Mouse (Mus musculus) liver, postnatal 0 days (tissue): ENCODE data around the gene Akap10. TPM values are rescaled to one million over a fixed set of nuclear protein-coding genes. Genes with fewer than 3 reads are reported as not detected.

Experiments used
- ATAC-seq: fragments of 200-750 bp; cut with Nextera tagmentation; 2 replicates; pipeline ENCODE4 v1.8.0; 2017; ENCODE audit warnings: mild to moderate bottlenecking, moderate library complexity
- DNase-seq: peaks from one replicate; pipeline ENCODE4 v3.0.0-alpha.2; 2016
- H3K27ac ChIP-seq: fragments of 300-500 bp; sonication (generic); 2 replicates; pipeline ENCODE4 v1.5.1; 2014; ENCODE audit warnings: antibody characterized with exemption, moderate library complexity, mild to moderate bottlenecking, low read depth
- H3K27me3 ChIP-seq: fragments of 300-500 bp; sonication (generic); 2 replicates; pipeline ENCODE4 v1.6.1; 2014; ENCODE audit warnings: low read length, control low read depth, mixed read lengths; ENCODE audit not compliant: insufficient read depth
- H3K36me3 ChIP-seq: fragments of 300-500 bp; sonication (generic); replicated peaks from 2 replicates; pipeline ENCODE4 v1.6.1; 2014; ENCODE audit warnings: mild to moderate bottlenecking, control low read depth, low read length, moderate library complexity, mixed read lengths; ENCODE audit not compliant: insufficient read depth
- H3K4me1 ChIP-seq: fragments of 300-500 bp; sonication (generic); 2 replicates; pipeline ENCODE4 v1.6.1; 2014; ENCODE audit warnings: antibody characterized with exemption, mild to moderate bottlenecking, control low read depth; ENCODE audit not compliant: insufficient read depth
- H3K4me2 ChIP-seq: fragments of 300-500 bp; sonication (generic); 2 replicates; pipeline ENCODE4 v1.6.1; 2014; ENCODE audit warnings: low read depth, mild to moderate bottlenecking, low read length, moderate library complexity, mixed read lengths
- H3K4me3 ChIP-seq: fragments of 300-500 bp; sonication (generic); 2 replicates; pipeline ENCODE4 v1.5.1; 2014; ENCODE audit warnings: low read depth, low read length
- H3K9ac ChIP-seq: fragments of 300-500 bp; sonication (generic); replicated peaks from 2 replicates; pipeline ENCODE4 v1.6.1; 2014; ENCODE audit warnings: mild to moderate bottlenecking, moderate library complexity
- H3K9me3 ChIP-seq: fragments of 300-500 bp; sonication (generic); 2 replicates; pipeline ENCODE4 v1.6.1; 2016; ENCODE audit warnings: mild to moderate bottlenecking, control low read depth, low read length, mixed read lengths
- CTCF ChIP-seq: sonication (generic); IDR thresholded peaks from 2 replicates; pipeline ENCODE4 v1.5.1; 2016; ENCODE audit warnings: antibody characterized with exemption, low read depth
- EP300 ChIP-seq: IDR thresholded peaks from 2 replicates; pipeline ENCODE4 v1.6.1; 2016; ENCODE audit warnings: antibody characterized with exemption, low read depth, mild to moderate bottlenecking
- WGBS: fragments of 180-500 bp; shearing (Covaris S2); extraction: QIAGEN DNeasy Blood & Tissue Kit; methylation state at CpG from one replicate; pipeline ENCODE4 v1.1.7; 2014; ENCODE audit not compliant: insufficient replicate concordance; 5-methylcytosine and 5-hydroxymethylcytosine counted together
- polyA plus RNA-seq: library from polyadenylated mRNA; unstranded; fragments of >200 nt; fragmentation: Nextera tagmentation; extraction: Ambion mirVana; gene quantifications from 2 replicates; pipeline ENCODE4 v1.2.1, GENCODE M21; 2015

Gene Akap10
- polyA plus RNA-seq, 1 experiment from 2014 or later: 4.9 TPM

DNA sequence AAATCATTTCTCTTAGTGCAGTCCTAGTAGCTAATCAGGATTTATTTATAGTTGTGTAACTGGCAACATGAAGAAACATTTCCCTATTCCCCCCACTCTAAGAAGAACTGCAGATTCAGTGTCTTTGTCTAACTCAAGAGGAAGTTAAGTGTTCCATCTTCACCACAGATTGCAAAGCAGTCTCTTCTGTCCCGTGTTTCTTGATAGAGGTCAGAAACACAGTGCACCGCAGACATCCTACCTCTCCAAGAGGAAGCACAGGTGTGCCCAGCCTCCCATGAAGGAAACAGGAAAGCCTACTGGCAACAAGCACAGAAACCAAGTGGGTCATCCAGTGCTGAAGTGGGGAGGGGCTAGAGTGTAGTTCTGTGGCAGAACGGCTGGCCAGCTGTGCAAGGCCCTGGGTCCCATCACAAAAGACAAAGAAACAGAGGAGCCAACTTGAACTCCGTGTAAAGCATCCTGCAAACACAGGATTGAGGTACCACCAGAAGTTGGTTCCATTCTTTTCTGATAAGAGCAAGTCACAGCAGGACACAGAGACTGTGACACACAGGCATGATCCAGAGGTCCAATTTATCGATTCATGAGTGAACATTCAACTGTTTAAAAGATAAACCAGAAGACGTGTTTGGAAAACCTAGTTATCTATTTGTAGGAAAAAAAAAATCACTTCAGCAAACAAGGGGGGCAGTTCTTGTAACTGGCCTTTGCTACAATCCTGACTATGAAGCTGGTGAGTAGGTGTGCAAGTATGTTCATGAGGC, 68.1 kb downstream of the Akap10 start:
- ATAC-seq: peak; percentile 74
- no peaks in the 10 kb centered on the region for H3K9me3 ChIP-seq
- no peak for DNase-seq

DNA sequence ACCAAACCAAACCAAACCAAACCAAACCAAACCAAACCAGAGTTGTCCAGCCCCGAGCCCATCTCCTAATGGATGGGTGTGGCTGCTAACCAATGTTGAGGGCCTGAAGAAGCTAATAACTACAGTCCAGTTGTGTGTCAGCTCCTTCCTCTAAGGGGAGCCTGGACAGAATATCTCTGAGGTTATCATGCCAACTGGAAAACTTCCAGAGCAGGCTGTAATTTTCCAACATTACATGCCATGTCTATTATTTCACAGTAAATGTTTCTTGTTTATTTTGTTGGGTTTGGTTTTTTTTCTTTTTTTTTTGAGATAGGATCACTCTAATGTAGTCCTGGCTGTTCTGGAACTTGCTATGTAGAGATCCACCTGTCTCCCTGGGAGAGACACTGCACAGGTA, 70.7 kb downstream of the Akap10 start:
- no peak for TF ChIP-seq EP300
- no peak for TF ChIP-seq CTCF
- no peak for DNase-seq
- no peak overlapping the region for H3K4me3 ChIP-seq
- H3K27me3 ChIP-seq: no peaks in the 10 kb centered on the region
- ATAC-seq: no peak
- H3K9ac ChIP-seq: no peak overlapping the region
- WGBS: 55% methylated on average over 1 of the region's 1 CpGs
- H3K4me2 ChIP-seq: no peak overlapping the region
- no peaks in the 10 kb centered on the region for H3K9me3 ChIP-seq
- H3K36me3 ChIP-seq: no peaks in the 10 kb centered on the region
- no peak overlapping the region for H3K27ac ChIP-seq
- peaks cover 10% of the 10 kb centered on the region for H3K4me1 ChIP-seq

More for the DNA sequence above, 68.1 kb downstream of the Akap10 start:
- 36% methylated on average over 6 of the region's 6 CpGs for WGBS
- Histone ChIP-seq H3K9ac (no peak overlapping the region; the same call in 1 of the 2 replicates), H3K4me2 (no peak overlapping the region; the same call in 1 of the 2 replicates), H3K27ac (peak overlapping the region; percentile 39; the same call in 1 of the 2 replicates), H3K36me3 (no peaks in the 10 kb centered on the region), H3K4me3 (no peak overlapping the region), H3K4me1 (peaks cover 10% of the 10 kb centered on the region), H3K27me3 (no peaks in the 10 kb centered on the region)
- no peak for TF ChIP-seq EP300
- TF ChIP-seq CTCF: no peak

DNA sequence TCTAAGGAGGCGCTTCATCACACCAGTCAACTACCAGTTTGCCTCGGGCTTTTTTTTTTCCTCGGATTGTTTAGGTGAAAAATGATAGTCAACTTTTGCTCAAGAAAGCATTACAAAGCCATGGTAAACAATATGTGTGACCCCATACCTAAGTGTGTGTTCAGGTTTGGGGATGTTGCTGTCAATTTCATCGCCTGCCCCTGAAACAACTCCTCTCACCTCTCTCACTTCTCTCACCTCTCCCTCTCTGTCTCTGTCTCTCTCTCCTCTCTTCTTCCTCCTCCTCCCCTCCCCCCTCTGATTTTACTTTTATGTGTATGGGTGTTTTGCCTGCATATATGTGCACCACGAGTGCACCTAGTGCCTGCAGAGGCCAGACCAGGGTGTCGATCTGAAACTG, 74.5 kb downstream of the Akap10 start:
- ATAC-seq (no peak), DNase-seq (no peak)
- H3K36me3 ChIP-seq: no peaks in the 10 kb centered on the region; the same call in 1 of the 2 replicates
- peak overlapping the region; percentile 94; the same call in 1 of the 2 replicates for H3K27ac ChIP-seq
- H3K9me3 ChIP-seq: no peaks in the 10 kb centered on the region
- WGBS: 43% methylated on average over 6 of the region's 6 CpGs
- no peaks in the 10 kb centered on the region for H3K27me3 ChIP-seq
- peaks cover 12% of the 10 kb centered on the region for H3K4me1 ChIP-seq
- peak overlapping the region; percentile 88 for H3K4me2 ChIP-seq
- H3K4me3 ChIP-seq: peak overlapping the region; percentile 94
- TF ChIP-seq CTCF (no peak), EP300 (no peak)
- H3K9ac ChIP-seq: peak overlapping the region; percentile 94

DNA sequence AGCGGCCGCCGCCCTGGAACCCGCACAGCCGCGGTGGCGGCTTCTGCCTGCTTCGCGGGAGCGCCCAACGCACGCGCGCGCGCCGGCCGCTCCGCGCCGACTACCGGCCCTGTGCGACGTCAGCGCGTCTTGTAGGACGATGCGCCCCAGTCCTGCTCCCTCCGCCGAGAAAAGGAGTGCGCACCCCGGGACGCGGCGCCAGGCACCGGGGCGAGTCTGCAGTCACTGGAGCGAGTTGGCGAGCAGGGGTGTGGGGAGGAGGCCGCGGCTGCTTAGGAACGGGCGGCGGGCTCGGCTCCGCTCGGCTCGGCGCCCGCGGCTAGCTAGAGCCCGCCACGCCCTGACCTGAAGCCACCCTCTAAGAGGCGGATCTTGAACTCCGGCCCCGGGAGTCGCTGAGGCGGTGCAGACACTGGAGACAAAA, 75.1 kb downstream of the Akap10 start, which contains the start of gene Ulk2:
Ulk2 (minus strand) TSS at position 86 of the 424 bp plus-strand sequence.
- Histone ChIP-seq H3K9me3 (no peaks in the 10 kb centered on the region), H3K4me1 (peaks cover 12% of the 10 kb centered on the region), H3K4me2 (peak within 1 kb of the TSS; percentile 88), H3K27ac (peak within 1 kb of the TSS; percentile 94), H3K27me3 (no peaks in the 10 kb centered on the region), H3K36me3 (no peaks in the 10 kb centered on the region; the same call in 1 of the 2 replicates), H3K4me3 (peak within 1 kb of the TSS; percentile 94), H3K9ac (peak within 1 kb of the TSS; percentile 94)
- ATAC-seq (peak; percentile 83), DNase-seq (peak; percentile 88)
- no peak for TF ChIP-seq CTCF
- no peak for TF ChIP-seq EP300
- 0% methylated on average over 54 of the region's 58 CpGs for WGBS

DNA sequence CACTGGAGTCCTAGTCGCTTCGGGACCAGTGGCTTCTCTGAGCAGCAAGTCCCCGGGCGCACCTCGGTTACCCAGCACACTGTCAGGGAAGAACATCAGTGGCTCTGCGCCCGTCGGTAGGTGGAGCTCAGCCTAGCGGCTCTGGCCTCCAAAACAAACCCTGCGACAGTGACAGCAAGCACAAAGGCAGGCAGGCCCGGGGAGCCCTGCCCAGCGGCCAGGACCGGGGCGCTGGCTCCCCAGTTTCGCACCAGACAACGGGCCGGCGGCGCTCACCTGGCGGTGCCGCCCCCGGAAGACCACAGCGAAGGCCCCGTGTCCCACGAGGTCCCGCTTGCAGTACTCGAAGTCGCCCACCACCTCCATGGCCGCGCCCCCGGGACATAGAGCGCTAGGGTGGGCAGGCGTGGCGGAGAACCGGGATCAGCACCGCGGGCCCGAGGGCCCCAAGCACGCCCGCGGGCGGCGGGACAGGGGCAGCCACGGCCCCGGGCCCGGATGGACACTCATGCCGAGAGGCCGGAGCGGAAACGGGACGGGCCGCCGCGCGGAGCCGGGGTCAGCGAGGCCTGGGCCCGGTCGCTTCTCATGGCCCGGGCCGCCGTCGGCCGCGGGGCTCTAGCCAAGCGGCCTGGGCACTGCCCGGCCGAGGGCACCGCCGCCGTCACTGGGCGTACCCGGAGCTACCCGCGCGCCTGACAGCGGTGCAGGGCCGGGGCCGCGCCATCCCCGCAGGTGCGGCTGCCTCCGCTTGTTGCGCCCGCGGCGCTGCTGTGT, 75.7 kb downstream of the Akap10 start:
- Histone ChIP-seq H3K9me3 (no peaks in the 10 kb centered on the region), H3K27me3 (no peaks in the 10 kb centered on the region), H3K4me3 (peak overlapping the region; percentile 94), H3K4me1 (peaks cover 12% of the 10 kb centered on the region), H3K36me3 (no peaks in the 10 kb centered on the region; the same call in 1 of the 2 replicates), H3K9ac (peak overlapping the region; percentile 94), H3K4me2 (peak overlapping the region; percentile 88), H3K27ac (peak overlapping the region; percentile 94)
- under 1% methylated on average over 51 of the region's 87 CpGs for WGBS
- TF ChIP-seq CTCF: peak; percentile 71
- TF ChIP-seq EP300: no peak
- ATAC-seq (peak; percentile 81), DNase-seq (peak; percentile 86)

DNA sequence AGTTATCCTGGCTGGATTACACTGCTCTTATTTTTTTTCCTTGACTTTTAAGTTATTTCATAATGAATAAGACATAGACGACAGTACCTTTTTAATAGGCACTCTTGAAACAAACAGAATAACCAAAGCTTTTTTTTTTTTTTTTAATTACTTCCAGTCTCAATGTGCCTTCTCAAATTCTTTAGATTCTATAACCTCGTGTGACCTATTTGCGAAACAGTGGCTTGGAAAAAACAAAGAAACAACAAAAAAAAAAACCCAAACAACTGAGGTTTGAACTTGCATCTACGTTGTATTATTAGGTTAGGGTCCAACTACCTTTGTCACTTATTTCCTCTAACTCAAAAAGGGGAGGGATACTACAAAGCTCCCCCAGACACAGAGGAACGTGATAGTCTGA, 76.4 kb downstream of the Akap10 start:
- no peak for TF ChIP-seq CTCF
- no peak for TF ChIP-seq EP300
- H3K4me2 ChIP-seq: peak overlapping the region; percentile 88
- peak overlapping the region; percentile 94 for H3K9ac ChIP-seq
- H3K4me3 ChIP-seq: peak overlapping the region; percentile 94
- no peaks in the 10 kb centered on the region for H3K9me3 ChIP-seq
- H3K4me1 ChIP-seq: peaks cover 12% of the 10 kb centered on the region
- ATAC-seq (no peak), DNase-seq (no peak)
- no peaks in the 10 kb centered on the region for H3K27me3 ChIP-seq
- H3K36me3 ChIP-seq: no peaks in the 10 kb centered on the region; the same call in 1 of the 2 replicates
- peak overlapping the region; percentile 94 for H3K27ac ChIP-seq
- 14% methylated on average over 5 of the region's 5 CpGs for WGBS
